Mouse (Mus musculus) left cerebral cortex, postnatal 14 days (tissue): Measurements from ENCODE around the gene Phf12. TPM values are rescaled to one million over a fixed set of nuclear protein-coding genes. Genes with fewer than 3 reads are reported as not detected.
A peak's percentile ranks its signal among the peaks of the same experiment; 100 is the strongest.

Experiments used
- DNase-seq, 2 experiments: peaks; one replicate each; pipeline ENCODE4 v3.0.0; 2021 to 2022; ENCODE audit warnings: low spot score in 2 of 2, mixed read lengths in 1 of 2
- intact Hi-C: fragments of 180-260 bp; cut with DNase I; formaldehyde crosslinking; loops from one replicate; pipeline ENCODE4 v1.15.1; 2025
- long read RNA-seq, 2 experiments: library from polyadenylated mRNA; stranded (forward); transcript quantifications; one replicate each; pipeline ENCODE4 v2.0.0; 2021
- total RNA-seq, 2 experiments: library from RNA; stranded (reverse); gene quantifications; 2 replicates each; pipeline ENCODE4 v1.2.3; 2021

The Phf12 gene
- total RNA-seq: 10 to 100 TPM; 45.5 to 48.3 TPM
- long read RNA-seq, experiment 1, partial matches to known transcripts: 21 of 34 reads
- long read RNA-seq, experiment 1, other reads (novel, unspliced or antisense): 11 of 34 reads
- long read RNA-seq, experiment 2, full-length matches to known transcripts: 4 of 16 reads
- long read RNA-seq, experiment 2, partial matches to known transcripts: 8 of 16 reads
- long read RNA-seq, experiment 2, other reads (novel, unspliced or antisense): 4 of 16 reads

DNA sequence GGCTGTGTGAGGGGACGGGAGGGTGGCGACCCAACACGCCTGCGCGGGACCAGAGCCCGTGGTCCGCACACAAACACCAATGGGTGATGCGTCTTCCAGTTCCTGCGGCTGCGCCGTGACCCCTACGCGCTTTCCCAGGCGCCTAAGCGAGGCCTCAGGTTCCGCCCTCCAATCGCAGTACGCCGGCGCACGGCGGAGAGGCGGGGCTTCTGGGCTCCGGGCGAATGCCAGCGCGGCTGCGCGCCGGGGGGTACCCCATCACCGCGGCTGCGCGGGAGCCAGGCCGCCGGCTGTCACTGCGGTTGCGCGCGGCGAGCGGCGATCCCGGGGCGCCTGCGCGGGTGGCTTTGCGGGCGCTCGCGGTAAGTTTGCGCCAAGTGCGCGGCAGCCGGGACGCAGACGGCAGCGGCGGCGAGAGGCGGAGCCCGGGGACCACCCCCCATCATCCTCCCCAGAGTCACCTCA lies at the start of gene Phf12:
TSS of gene Phf12 (plus strand) at position 314 of the 465 bp plus-strand sequence.
- peak; percentile 100 for DNase-seq
- intact Hi-C loops: loop anchor here (5.0 kb wide), 1 partner anchor 195 kb away; the partner anchor contains the start of genes Nek8 and Tlcd1

- intact Hi-C loops: no loop called here
- no peak for DNase-seq
Observed at GRCm38 (mm10) chr11:77934111-77934521, 48.4 kb upstream of the Phf12 start.

GRCm38 (mm10) chr11:77934568-77935311 lies 47.8 kb upstream of the Phf12 start:
- intact Hi-C loops: no loop called here
- no peak for DNase-seq

DNA sequence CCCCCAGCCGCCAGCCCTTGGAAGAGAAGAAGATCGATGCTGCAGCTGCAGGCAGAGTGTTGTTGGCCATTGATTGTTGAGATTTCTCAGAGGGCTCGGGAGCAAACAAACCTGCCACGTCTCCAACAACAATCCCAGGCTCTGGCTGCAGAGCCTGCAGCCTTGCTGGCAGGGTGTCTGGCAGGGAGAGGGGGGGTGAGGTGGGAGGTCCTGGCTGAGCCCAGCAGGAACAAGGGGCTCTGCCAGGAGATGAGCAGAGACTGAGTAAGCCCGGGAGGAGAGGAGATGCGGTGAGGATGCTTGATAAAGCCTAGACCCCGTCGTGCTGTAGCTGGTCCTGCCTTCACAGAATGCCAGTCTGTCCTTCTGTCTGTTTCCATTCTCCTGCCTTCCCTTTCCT lies 45.7 kb upstream of the Phf12 start:
- intact Hi-C loops: no loop called here
- DNase-seq: no peak

DNA sequence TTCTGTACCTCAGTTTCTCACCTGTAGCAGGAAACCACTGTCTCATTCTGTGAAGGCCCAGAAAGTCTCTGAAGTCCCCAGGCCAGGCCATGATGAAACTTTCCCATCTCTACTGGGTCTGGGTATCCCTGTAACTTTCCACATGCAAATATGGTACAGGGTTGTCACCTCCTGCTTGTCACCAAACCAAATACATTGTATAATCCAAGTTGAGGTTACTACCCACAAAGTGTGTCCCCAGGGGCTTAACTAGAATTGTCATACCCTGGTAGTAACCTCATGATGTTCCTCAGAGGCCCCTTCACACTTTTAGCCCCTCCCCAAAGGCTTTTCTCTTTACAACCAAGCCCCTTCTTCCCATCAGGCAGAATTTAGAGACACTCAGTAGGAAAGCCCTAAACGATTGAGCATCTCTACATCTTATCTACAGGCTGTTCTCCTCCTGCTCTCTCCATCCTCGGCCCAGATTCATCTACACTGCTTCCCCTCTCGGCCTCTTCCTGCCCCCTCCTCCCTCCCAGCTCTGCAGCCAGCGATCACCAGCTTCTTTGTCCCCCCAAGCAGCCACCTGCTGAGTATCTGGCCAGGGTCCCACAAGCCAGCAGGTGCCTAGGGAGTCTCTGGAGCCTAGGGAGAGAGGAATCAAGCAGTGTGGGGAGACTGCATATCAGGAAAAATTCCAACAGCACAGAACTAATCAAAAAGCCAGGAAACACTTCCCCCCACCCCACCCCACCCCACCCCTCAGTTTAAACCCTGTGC lies 44.7 kb upstream of the Phf12 start:
- intact Hi-C loops: no loop called here
- DNase-seq: no peak

DNA sequence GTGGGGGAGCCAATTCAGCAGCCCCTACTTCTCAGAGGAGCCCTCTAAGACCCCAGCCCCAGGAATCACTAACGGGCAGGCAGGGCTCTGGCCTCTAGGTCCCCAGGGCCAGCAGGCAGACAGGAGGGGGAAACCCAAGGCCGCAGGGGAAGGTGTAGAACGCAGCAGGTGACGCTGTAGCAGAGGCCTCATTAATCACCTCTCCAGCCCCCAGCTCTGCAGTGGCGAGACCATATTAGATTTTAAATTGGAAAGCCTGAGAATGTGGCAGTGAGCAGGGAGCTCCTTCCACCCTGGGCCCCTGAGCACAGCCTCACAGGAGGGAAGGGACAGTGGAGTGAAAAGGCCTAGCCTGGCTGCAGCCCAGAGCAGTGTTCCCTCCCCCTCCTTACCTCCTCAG lies 40.3 kb upstream of the Phf12 start:
- no peak for DNase-seq
- intact Hi-C loops: no loop called here

GRCm38 (mm10) chr11:77947860-77948259 lies 34.7 kb upstream of the Phf12 start:
- no peak for DNase-seq
- intact Hi-C loops: no loop called here

DNA sequence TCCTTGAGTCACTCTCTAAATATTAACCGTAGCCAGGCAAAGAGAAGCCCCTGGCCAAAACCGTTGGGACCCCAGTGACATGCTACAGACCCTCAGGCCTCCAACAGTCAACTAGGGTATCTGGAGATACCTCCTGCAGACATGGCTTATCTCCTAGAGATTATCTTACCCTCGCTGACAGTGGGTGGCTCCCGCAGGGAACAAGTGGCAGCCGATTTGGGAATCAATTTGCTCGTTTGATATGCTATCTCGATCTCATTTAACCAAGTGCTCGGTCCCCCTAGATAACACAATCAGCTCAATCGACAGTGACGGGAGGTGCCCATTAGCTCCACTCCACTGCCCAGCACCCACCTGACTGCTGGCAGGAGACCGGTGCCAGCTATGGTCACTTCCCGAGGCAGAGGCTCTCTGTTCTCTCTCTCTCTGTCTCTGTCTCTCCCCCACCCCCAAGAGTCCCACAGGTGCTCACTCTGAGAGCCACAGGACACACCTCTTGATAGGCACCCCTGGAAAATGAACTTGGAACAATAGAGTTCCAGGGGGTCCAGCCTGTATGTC lies 32.3 kb upstream of the Phf12 start:
- DNase-seq: no peak
- intact Hi-C loops: no loop called here

- intact Hi-C loops: no loop called here
- DNase-seq: peak; percentile 63 to 74
Observed at GRCm38 (mm10) chr11:77950797-77951228, 31.7 kb upstream of the Phf12 start.

DNA sequence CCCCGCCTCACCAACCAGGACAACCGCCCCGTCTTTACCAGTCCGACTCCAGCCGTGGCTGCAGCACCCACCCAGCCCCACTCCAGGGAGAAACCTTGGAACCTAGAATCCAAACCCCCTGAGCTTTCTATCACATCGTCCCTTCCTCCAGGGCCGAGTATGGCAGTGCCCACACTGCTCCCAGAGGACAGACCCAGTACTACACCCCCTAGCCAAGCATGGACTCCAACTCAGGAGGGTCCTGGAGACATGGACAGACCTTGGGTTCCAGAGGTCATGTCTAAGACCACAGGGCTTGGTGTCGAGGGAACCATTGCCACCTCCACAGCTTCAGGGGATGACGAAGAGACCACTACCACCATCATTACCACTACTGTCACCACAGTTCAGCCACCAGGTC lies 28.9 kb upstream of the Phf12 start:
- intact Hi-C loops: no loop called here
- no peak for DNase-seq

DNA sequence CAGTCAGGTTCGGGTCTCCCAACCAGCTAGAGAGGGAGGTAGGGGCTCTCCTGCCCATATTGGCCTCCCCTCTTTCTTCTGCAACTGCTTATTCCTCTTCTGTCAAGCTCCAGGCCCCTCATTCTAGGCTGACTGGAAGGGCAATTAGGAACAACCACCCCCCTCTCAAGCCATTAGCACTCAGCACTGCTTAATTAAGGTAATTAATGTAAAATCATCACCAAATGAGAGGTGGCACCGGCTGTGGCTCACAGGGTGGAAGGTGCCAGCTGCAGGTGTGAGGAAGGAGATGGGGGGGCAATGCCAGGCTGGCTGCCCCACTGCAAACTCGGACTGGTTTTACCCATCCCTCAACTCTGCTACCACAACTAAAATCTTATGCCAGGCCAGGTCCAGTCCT lies 26.1 kb upstream of the Phf12 start:
- intact Hi-C loops: no loop called here
- DNase-seq: no peak

GRCm38 (mm10) chr11:77958268-77958667 lies 24.3 kb upstream of the Phf12 start:
- intact Hi-C loops: no loop called here

GRCm38 (mm10) chr11:77958932-77959331 lies 23.6 kb upstream of the Phf12 start:
- DNase-seq: no peak
- intact Hi-C loops: no loop called here

More at GRCm38 (mm10) chr11:77958268-77958667, 24.3 kb upstream of the Phf12 start:
- no peak for DNase-seq

DNA sequence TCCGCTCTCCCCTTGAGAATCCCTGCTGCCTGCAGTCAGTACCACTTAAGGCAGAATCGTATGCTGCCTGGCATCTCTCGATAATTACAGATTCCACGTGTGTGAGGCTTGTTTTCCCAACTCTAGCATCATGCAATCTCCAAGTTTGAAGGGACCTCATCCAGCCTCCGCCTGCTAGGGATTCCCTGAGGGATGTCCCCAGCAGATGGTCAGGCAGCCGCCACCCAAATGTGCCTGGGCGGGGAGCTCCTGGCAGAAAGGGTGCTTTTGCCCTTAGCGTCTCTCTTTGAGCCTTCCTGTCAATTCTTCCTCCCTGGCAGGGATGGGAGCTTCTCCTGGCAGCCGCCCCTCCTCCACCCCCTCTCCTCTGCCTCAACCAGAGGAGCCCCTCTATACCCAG lies 22.4 kb upstream of the Phf12 start:
- peak; percentile 77 to 85 for DNase-seq
- intact Hi-C loops: no loop called here

- intact Hi-C loops: no loop called here
- no peak for DNase-seq
Observed at GRCm38 (mm10) chr11:77960898-77961297, 21.7 kb upstream of the Phf12 start.

GRCm38 (mm10) chr11:77962946-77963345 lies 19.6 kb upstream of the Phf12 start:
- DNase-seq: no peak
- intact Hi-C loops: no loop called here

- DNase-seq: no peak
- intact Hi-C loops: loop anchor here (5.0 kb wide), 1 partner anchor 117 kb away; no protein-coding TSS in a partner anchor
Observed at GRCm38 (mm10) chr11:77964415-77965095, 18.0 kb upstream of the Phf12 start.

DNA sequence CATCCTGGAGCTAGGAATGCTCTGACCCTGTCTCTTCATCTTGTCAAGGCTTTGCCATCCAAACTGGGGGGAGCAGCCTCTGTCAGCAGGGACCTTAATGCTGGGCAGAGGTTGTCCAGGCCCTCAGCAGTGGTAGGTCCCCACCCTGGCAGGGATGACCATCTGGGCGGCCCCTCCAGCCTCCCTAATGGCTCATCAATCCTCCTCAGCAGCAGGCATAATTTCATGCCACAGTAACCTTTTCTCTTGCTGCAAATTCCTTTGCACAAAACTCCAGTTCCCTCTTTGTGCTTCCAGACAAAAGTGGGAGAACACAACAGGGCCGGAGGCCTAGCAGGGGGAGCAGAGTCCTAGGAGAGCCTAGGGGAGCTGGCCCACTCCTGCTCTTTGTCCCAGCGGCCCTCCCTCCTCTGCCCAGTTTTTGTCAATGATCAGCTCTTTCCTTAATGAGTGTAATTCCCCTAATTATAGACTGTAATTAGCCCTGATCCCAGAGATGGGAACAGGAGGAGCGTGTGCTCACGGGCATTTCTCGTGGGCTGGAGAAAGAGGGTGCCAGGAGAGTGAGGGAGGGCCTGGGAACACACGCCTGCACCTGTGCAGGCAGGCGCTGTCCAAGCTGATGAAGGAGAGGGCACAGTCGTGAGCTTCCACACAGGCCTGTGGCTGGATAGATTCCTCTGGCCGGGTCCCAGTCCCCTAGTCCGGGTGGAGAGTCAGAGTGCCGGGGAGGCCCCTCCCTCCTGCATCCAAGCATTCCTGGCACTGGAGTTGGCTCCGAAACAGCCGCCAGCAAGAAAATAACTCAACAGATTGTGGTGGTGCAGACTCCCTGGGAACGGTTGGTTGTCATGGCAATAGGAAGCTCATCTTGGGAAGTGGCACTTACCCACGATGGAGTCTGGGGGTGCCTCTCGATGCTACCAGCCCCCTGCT lies 17.2 kb upstream of the Phf12 start:
- intact Hi-C loops: loop anchor here (2.0 to 5.0 kb wide), 2 partner anchors 118 to 139 kb away; no protein-coding TSS in a partner anchor
- peak; percentile 87 to 94 for DNase-seq
